Mouse (Mus musculus) embryonic facial prominence, embryonic 11.5 days (tissue): Measurements from ENCODE around the gene Klhdc9. TPM values are rescaled to one million over a fixed set of nuclear protein-coding genes. Genes with fewer than 3 reads are reported as not detected.

Experiments
- ATAC-seq: fragments of 200-750 bp; cut with Nextera tagmentation; replicated peaks from 2 replicates; pipeline ENCODE4 v1.8.0; 2017; ENCODE audit warnings: low read depth; ENCODE audit not compliant: insufficient number of reproducible peaks, low FRiP score, low TSS enrichment
- DNase-seq: peaks from one replicate; pipeline ENCODE4 v3.0.0-alpha.2; 2015; ENCODE audit warnings: low spot score
- H3K27ac ChIP-seq: fragments of 300-500 bp; sonication (generic); replicated peaks from 2 replicates; pipeline ENCODE4 v1.5.1; 2014; ENCODE audit warnings: mild to moderate bottlenecking, low read depth, low read length, control low read depth
- H3K27me3 ChIP-seq: fragments of 300-500 bp; sonication (generic); 2 replicates; pipeline ENCODE4 v1.6.1; 2014; ENCODE audit warnings: mild to moderate bottlenecking, low read length, moderate library complexity, mixed read lengths; ENCODE audit not compliant: control insufficient read depth, insufficient read depth
- H3K36me3 ChIP-seq: fragments of 300-500 bp; sonication (generic); replicated peaks from 2 replicates; pipeline ENCODE4 v1.6.1; 2014; ENCODE audit warnings: low read depth, mild to moderate bottlenecking, low read length, moderate library complexity, mixed read lengths; ENCODE audit not compliant: control insufficient read depth, insufficient read depth
- H3K4me1 ChIP-seq: fragments of 300-500 bp; sonication (generic); 2 replicates; pipeline ENCODE4 v1.6.1; 2014; ENCODE audit warnings: low read length, mixed read lengths; ENCODE audit not compliant: control insufficient read depth, insufficient read depth
- H3K4me2 ChIP-seq: fragments of 300-500 bp; sonication (generic); 2 replicates; pipeline ENCODE4 v1.6.1; 2014; ENCODE audit warnings: low read depth, mild to moderate bottlenecking, control low read depth, low read length, moderate library complexity
- H3K4me3 ChIP-seq: fragments of 300-500 bp; sonication (generic); 2 replicates; pipeline ENCODE4 v1.5.1; 2014; ENCODE audit warnings: low read depth, low read length, control low read depth
- H3K9ac ChIP-seq: fragments of 300-500 bp; sonication (generic); replicated peaks from 2 replicates; pipeline ENCODE4 v1.6.1; 2014; ENCODE audit warnings: mild to moderate bottlenecking, control low read depth, low read length
- H3K9me3 ChIP-seq: fragments of 300-500 bp; sonication (generic); replicated peaks from 2 replicates; pipeline ENCODE4 v1.6.1; 2016; ENCODE audit warnings: mild to moderate bottlenecking, low read length, inconsistent platforms, mixed read lengths; ENCODE audit not compliant: control insufficient read depth
- WGBS: fragments of 180-500 bp; shearing (Covaris S2); extraction: QIAGEN DNeasy Blood & Tissue Kit; methylation state at CpG from one replicate; pipeline ENCODE4 v1.1.7; 2014; 5-methylcytosine and 5-hydroxymethylcytosine counted together
- polyA plus RNA-seq: library from polyadenylated mRNA; unstranded; fragments of >200 nt; fragmentation: Nextera tagmentation; extraction: Ambion mirVana; gene quantifications from 2 replicates; pipeline ENCODE4 v1.2.1, GENCODE M21; 2014

Gene Klhdc9
- polyA plus RNA-seq: 1.2 and 1.4 TPM in 2 replicates

GRCm38 (mm10) chr1:171360656-171361055 is at the start of gene Klhdc9:
Gene Klhdc9 (minus strand): TSS chr1:171360798.
- Histone ChIP-seq H3K4me2 (peak within 1 kb of the TSS; percentile 76), H3K27me3 (no peaks in the 10 kb centered on the region), H3K4me3 (peak within 1 kb of the TSS; percentile 33), H3K27ac (peak within 1 kb of the TSS; percentile 44; the same call in 1 of the 2 replicates), H3K4me1 (no peaks in the 10 kb centered on the region; the same call in 1 of the 2 replicates), H3K36me3 (no peaks in the 10 kb centered on the region; the same call in 1 of the 2 replicates), H3K9me3 (0 out of 2 replicates have a peak, but pooled peaks cover 2% of the 10 kb centered on the region), H3K9ac (peak within 1 kb of the TSS; percentile 35)
- ATAC-seq: peak; percentile 93
- peak; percentile 98 for DNase-seq
- WGBS: 1% methylated on average over 21 of the region's 21 CpGs

- Histone ChIP-seq H3K4me2 (no peak overlapping the region), H3K4me3 (no peak overlapping the region), H3K36me3 (no peaks in the 10 kb centered on the region), H3K4me1 (no peaks in the 10 kb centered on the region), H3K27ac (no peak overlapping the region), H3K9me3 (no peaks in the 10 kb centered on the region), H3K27me3 (no peaks in the 10 kb centered on the region), H3K9ac (no peak overlapping the region)
- WGBS: 77% methylated on average over 1 of the region's 1 CpGs
- DNase-seq (no peak), ATAC-seq (no peak)
Measured at GRCm38 (mm10) chr1:171410231-171410630, 49.6 kb upstream of the Klhdc9 start.

- no peaks in the 10 kb centered on the region for H3K27me3 ChIP-seq
- H3K27ac ChIP-seq: no peak overlapping the region
- WGBS: 82% methylated on average over 5 of the region's 5 CpGs
- H3K4me2 ChIP-seq: no peak overlapping the region
- DNase-seq (no peak), ATAC-seq (no peak)
- H3K9me3 ChIP-seq: no peaks in the 10 kb centered on the region
- H3K36me3 ChIP-seq: no peaks in the 10 kb centered on the region
- no peaks in the 10 kb centered on the region for H3K4me1 ChIP-seq
- H3K4me3 ChIP-seq: no peak overlapping the region
- no peak overlapping the region for H3K9ac ChIP-seq
Measured at GRCm38 (mm10) chr1:171407263-171407662, 46.7 kb upstream of the Klhdc9 start.

GRCm38 (mm10) chr1:171402991-171403390 is 42.4 kb upstream of the Klhdc9 start:
- Histone ChIP-seq H3K4me3 (no peak overlapping the region), H3K4me1 (no peaks in the 10 kb centered on the region), H3K9ac (no peak overlapping the region), H3K27ac (no peak overlapping the region), H3K36me3 (no peaks in the 10 kb centered on the region), H3K9me3 (no peaks in the 10 kb centered on the region), H3K27me3 (no peaks in the 10 kb centered on the region), H3K4me2 (no peak overlapping the region)
- WGBS: 69% methylated on average over 9 of the region's 9 CpGs
- DNase-seq (no peak), ATAC-seq (no peak)

GRCm38 (mm10) chr1:171401821-171402220 is 41.2 kb upstream of the Klhdc9 start:
- DNase-seq (no peak), ATAC-seq (no peak)
- H3K4me3 ChIP-seq: no peak overlapping the region
- H3K4me2 ChIP-seq: no peak overlapping the region
- H3K27ac ChIP-seq: no peak overlapping the region
- H3K9ac ChIP-seq: no peak overlapping the region
- no peaks in the 10 kb centered on the region for H3K9me3 ChIP-seq
- H3K36me3 ChIP-seq: no peaks in the 10 kb centered on the region
- H3K4me1 ChIP-seq: no peaks in the 10 kb centered on the region
- H3K27me3 ChIP-seq: no peaks in the 10 kb centered on the region
- WGBS: 71% methylated on average over 4 of the region's 4 CpGs

- H3K27me3 ChIP-seq: no peaks in the 10 kb centered on the region
- 92% methylated on average over 4 of the region's 4 CpGs for WGBS
Measured at GRCm38 (mm10) chr1:171390101-171390500, 29.5 kb upstream of the Klhdc9 start.

GRCm38 (mm10) chr1:171388376-171389102 is 27.9 kb upstream of the Klhdc9 start, which contains the start of gene Arhgap30:
Gene Arhgap30 (plus strand): TSS chr1:171388954.
- DNase-seq (no peak), ATAC-seq (no peak)
- Histone ChIP-seq H3K4me3 (no peak within 1 kb of the TSS), H3K4me1 (no peaks in the 10 kb centered on the region), H3K9me3 (no peaks in the 10 kb centered on the region), H3K27ac (no peak within 1 kb of the TSS), H3K36me3 (no peaks in the 10 kb centered on the region), H3K27me3 (no peaks in the 10 kb centered on the region), H3K9ac (no peak within 1 kb of the TSS), H3K4me2 (no peak within 1 kb of the TSS)
- WGBS: 80% methylated on average over 15 of the region's 15 CpGs

More at GRCm38 (mm10) chr1:171390101-171390500, 29.5 kb upstream of the Klhdc9 start:
- DNase-seq (no peak), ATAC-seq (no peak)
- Histone ChIP-seq H3K4me2 (no peak overlapping the region), H3K9me3 (no peaks in the 10 kb centered on the region), H3K4me1 (no peaks in the 10 kb centered on the region), H3K27ac (no peak overlapping the region), H3K36me3 (no peaks in the 10 kb centered on the region), H3K9ac (no peak overlapping the region), H3K4me3 (no peak overlapping the region)

GRCm38 (mm10) chr1:171387099-171387498 is 26.5 kb upstream of the Klhdc9 start:
- Histone ChIP-seq H3K36me3 (no peaks in the 10 kb centered on the region), H3K9me3 (no peaks in the 10 kb centered on the region), H3K4me3 (no peak overlapping the region), H3K27ac (no peak overlapping the region), H3K4me2 (no peak overlapping the region), H3K4me1 (no peaks in the 10 kb centered on the region), H3K9ac (no peak overlapping the region), H3K27me3 (no peaks in the 10 kb centered on the region)
- DNase-seq (peak; percentile 64), ATAC-seq (no peak)
- 12% methylated on average over 6 of the region's 6 CpGs for WGBS
